In genomic region chr11:31282136-31282535, GRCm38 (mm10) we compare ENCODE assay signal across 18 mouse cellular contexts.
DNase-seq lines count a peak whose midpoint lies in the region; ATAC-seq and TF ChIP-seq lines count a peak whose summit lies in the region.
"Had no signal": no experiment of that assay in that cellular context is flagged by ENCODE, and none has a peak within 500 bp of the region (broad histone marks: within the 10 kb centered on the region; RNA-seq: fewer than 3 reads in every experiment).

No protein-coding gene starts in this region.

- H3K36me3 ChIP-seq in forebrain, embryonic 14.5 days (ENCODE audit: control insufficient read depth, insufficient read depth, low read length) = no peaks in the 10 kb centered on the region
- no peaks in the 10 kb centered on the region for H3K36me3 ChIP-seq in forebrain, embryonic 16.5 days (ENCODE audit: control insufficient read depth, insufficient read depth)
- H3K36me3 ChIP-seq in limb, embryonic 14.5 days (ENCODE audit: control insufficient read depth, insufficient read depth, low read length) = no peaks in the 10 kb centered on the region
- no peaks in the 10 kb centered on the region for H3K36me3 ChIP-seq in limb, embryonic 10.5 days
- H3K36me3 ChIP-seq: neural tube, embryonic 12.5 days; stomach, embryonic 15.5 days had no signal

- no peaks in the 10 kb centered on the region for H3K27me3 ChIP-seq in forebrain, embryonic 14.5 days (replicated peaks; ENCODE audit: control insufficient read depth, insufficient read depth, low read length)
- no peaks in the 10 kb centered on the region for H3K27me3 ChIP-seq in forebrain, embryonic 16.5 days (replicated peaks; ENCODE audit: control insufficient read depth, insufficient read depth, low read length)
- no peaks in the 10 kb centered on the region for H3K27me3 ChIP-seq in limb, embryonic 14.5 days (ENCODE audit: control insufficient read depth, insufficient read depth, low read length)
- H3K27me3 ChIP-seq in limb, embryonic 10.5 days (ENCODE audit: low read depth, poor library complexity, severe bottlenecking) = no peaks in the 10 kb centered on the region
- H3K27me3 ChIP-seq: neural tube, embryonic 12.5 days; stomach, embryonic 15.5 days had no signal

- no peak overlapping the region for H3K9ac ChIP-seq in forebrain, embryonic 14.5 days (ENCODE audit: low read length)
- no peak overlapping the region for H3K9ac ChIP-seq in forebrain, embryonic 16.5 days (replicated peaks; ENCODE audit: low read depth, low read length)
- no peak overlapping the region for H3K9ac ChIP-seq in limb, embryonic 14.5 days (ENCODE audit: low read depth, low read length, severe bottlenecking)
- H3K9ac ChIP-seq: neural tube, embryonic 12.5 days; stomach, embryonic 15.5 days had no signal

- peak; percentile 31 for DNase-seq in forebrain, embryonic 14.5 days (ENCODE audit: low spot score)
- peak; percentile 12 for DNase-seq in limb, embryonic 14.5 days (ENCODE audit: low spot score)
- no peak for DNase-seq in limb, embryonic 10.5 days (ENCODE audit: low spot score)
- peak; percentile 2 for DNase-seq in NIH3T3 (ENCODE audit: low read depth)
- DNase-seq in kidney, postnatal 10 days = peak; percentile 49
- no peak for DNase-seq in B cell, adult 2 months
- no peak for DNase-seq in left cerebral cortex, adult 18-20 months (ENCODE audit: low spot score in 2 of 2)
- DNase-seq: adrenal gland, postnatal 36 days; cerebellum, postnatal 25 days; gastrocnemius, postnatal 14 days; lung, adult 2 months; right cerebral cortex, postnatal 14 days; thymus, adult 2 months had no signal

- TF ChIP-seq POLR2A in limb, embryonic 14.5 days (IDR thresholded peaks at IDR 0.05; ENCODE audit: borderline replicate concordance, extremely low read depth, insufficient read depth, insufficient read length) = no peak

- H3K27ac ChIP-seq in forebrain, embryonic 14.5 days (ENCODE audit: low read depth, low read length) = no peak overlapping the region
- no peak overlapping the region for H3K27ac ChIP-seq in forebrain, embryonic 16.5 days (ENCODE audit: low read length)
- 0 out of 2 replicates have a peak overlapping the region, but pooled peaks have one; percentile 13 for H3K27ac ChIP-seq in limb, embryonic 14.5 days (replicated peaks; ENCODE audit: low read depth, low read length)
- no peak overlapping the region for H3K27ac ChIP-seq in limb, embryonic 10.5 days
- H3K27ac ChIP-seq: neural tube, embryonic 12.5 days; stomach, embryonic 15.5 days had no signal

- H3K9me3 ChIP-seq in forebrain, embryonic 14.5 days (replicated peaks; ENCODE audit: control insufficient read depth, low read length) = no peaks in the 10 kb centered on the region
- H3K9me3 ChIP-seq in forebrain, embryonic 16.5 days (ENCODE audit: control insufficient read depth, low read length) = no peaks in the 10 kb centered on the region
- no peaks in the 10 kb centered on the region for H3K9me3 ChIP-seq in limb, embryonic 14.5 days (ENCODE audit: control insufficient read depth, low read length)
- no peaks in the 10 kb centered on the region for H3K9me3 ChIP-seq in limb, embryonic 10.5 days (replicated peaks)
- H3K9me3 ChIP-seq: megakaryocyte, embryonic 14.5 days; neural tube, embryonic 12.5 days; stomach, embryonic 15.5 days had no signal

- WGBS in forebrain, embryonic 14.5 days = 72% methylated on average over 2 of the region's 2 CpGs
- 67% methylated on average over 2 of the region's 2 CpGs for WGBS in forebrain, embryonic 16.5 days
- WGBS in limb, embryonic 14.5 days = 48% methylated on average over 2 of the region's 2 CpGs
- WGBS in limb, embryonic 10.5 days = 83% methylated on average over 2 of the region's 2 CpGs

- no peaks in the 10 kb centered on the region for H3K4me1 ChIP-seq in forebrain, embryonic 14.5 days (ENCODE audit: control insufficient read depth, insufficient read depth, low read length)
- no peaks in the 10 kb centered on the region for H3K4me1 ChIP-seq in forebrain, embryonic 16.5 days (replicated peaks; ENCODE audit: control insufficient read depth, insufficient read depth, low read length)
- H3K4me1 ChIP-seq in limb, embryonic 14.5 days (ENCODE audit: control insufficient read depth, insufficient read depth, low read length) = no peaks in the 10 kb centered on the region; the same call in 1 of the 2 replicates
- no peaks in the 10 kb centered on the region for H3K4me1 ChIP-seq in limb, embryonic 10.5 days
- H3K4me1 ChIP-seq: megakaryocyte, embryonic 14.5 days; neural tube, embryonic 12.5 days; stomach, embryonic 15.5 days had no signal

- no peak for ATAC-seq in forebrain, embryonic 14.5 days
- no peak for ATAC-seq in forebrain, embryonic 16.5 days
- no peak for ATAC-seq in limb, embryonic 14.5 days (ENCODE audit: low FRiP score, low read depth)

- no peak overlapping the region for H3K4me2 ChIP-seq in forebrain, embryonic 14.5 days (ENCODE audit: low read length)
- H3K4me2 ChIP-seq in forebrain, embryonic 16.5 days (ENCODE audit: low read length) = no peak overlapping the region
- H3K4me2 ChIP-seq in limb, embryonic 14.5 days (replicated peaks; ENCODE audit: low read depth, low read length, severe bottlenecking) = no peak overlapping the region
- H3K4me2 ChIP-seq: liver, embryonic 11.5 days; neural tube, embryonic 12.5 days; stomach, embryonic 15.5 days had no signal

- no peak overlapping the region for H3K4me3 ChIP-seq in forebrain, embryonic 14.5 days (ENCODE audit: low read depth, low read length)
- no peak overlapping the region for H3K4me3 ChIP-seq in forebrain, embryonic 16.5 days (replicated peaks; ENCODE audit: low read length)
- H3K4me3 ChIP-seq in limb, embryonic 14.5 days (replicated peaks; ENCODE audit: low read length) = no peak overlapping the region
- H3K4me3 ChIP-seq in limb, embryonic 10.5 days = no peak overlapping the region
- H3K4me3 ChIP-seq: megakaryocyte, embryonic 14.5 days; neural tube, embryonic 12.5 days; stomach, embryonic 15.5 days had no signal

Comparison
In these comparisons a context has a peak if more than half of its experiments do, and no peak if none do; other contexts are left out.
1. DNase-seq: peak in forebrain, embryonic 14.5 days (single experiment), limb, embryonic 14.5 days (single experiment), NIH3T3 (single experiment) and kidney, postnatal 10 days (single experiment); none in limb, embryonic 10.5 days (single experiment), B cell, adult 2 months (0 of 2) and left cerebral cortex, adult 18-20 months (0 of 2).